Mouse (Mus musculus) cortical plate, adult 2 months (tissue): ENCODE results near the gene Orc5.

Experiments used
- CTCF ChIP-seq: fragments of 200-500 bp; IDR thresholded peaks from 2 replicates; pipeline ENCODE4 v1.5.1; 2011; ENCODE audit warnings: mild to moderate bottlenecking, control low read depth, low read length; ENCODE audit not compliant: insufficient read depth; ENCODE audit errors: extremely low read depth
- POLR2A ChIP-seq: fragments of 200-500 bp; IDR thresholded peaks from 2 replicates; pipeline ENCODE4 v1.6.1; 2011; ENCODE audit warnings: mild to moderate bottlenecking, low read length, control low read depth; ENCODE audit not compliant: insufficient read depth; ENCODE audit errors: extremely low read depth

DNA sequence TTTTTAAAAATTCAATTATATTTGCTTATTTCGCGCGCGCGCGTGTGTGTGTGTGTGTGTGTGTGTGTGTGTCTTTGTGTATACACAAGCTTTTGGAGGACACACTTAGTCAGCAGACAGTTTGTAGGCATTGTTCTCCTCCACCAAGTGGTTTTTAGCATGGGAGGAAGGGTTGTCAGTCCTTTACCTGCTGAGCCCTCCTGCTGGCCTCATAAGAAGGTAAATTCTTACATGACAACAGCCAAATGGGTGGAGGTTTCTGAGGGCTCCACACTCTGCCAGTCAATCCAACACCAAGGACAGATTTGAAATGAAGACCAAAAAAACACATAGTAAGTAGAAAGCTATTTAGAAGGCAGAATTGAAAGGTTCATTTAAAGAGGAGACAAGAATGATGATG lies 22.7 kb upstream of the Orc5 start:
- TF ChIP-seq POLR2A, result no peak
- TF ChIP-seq CTCF, result no peak
